Mouse (Mus musculus) retina, adult 2 months (tissue): ENCODE measurements at regions not wholly inside any gene's neighbourhood (a gene's known extent, or its start where the extent isn't known, plus 50 kb on each side); places are given as distances from the start of the nearest gene placed in this dataset.

Experiments used
- DNase-seq: peaks from one replicate; pipeline ENCODE4 v3.0.0-alpha.2; 2012; ENCODE audit warnings: low read depth, low spot score

GRCm38 (mm10) chr2:128473241-128473954 is 117.6 kb upstream of the Spdye4c start:
- DNase-seq, result no peak

- DNase-seq, result no peak
Measured at GRCm38 (mm10) chr2:128473997-128474396, 117.0 kb upstream of the Spdye4c start.

- DNase-seq, result no peak
Measured at GRCm38 (mm10) chr2:128477242-128477641, 113.8 kb upstream of the Spdye4c start.

GRCm38 (mm10) chr2:128491217-128491877 is 99.7 kb upstream of the Spdye4c start:
- no peak for DNase-seq

GRCm38 (mm10) chr2:128493871-128494270 is 97.1 kb upstream of the Spdye4c start:
- no peak for DNase-seq

GRCm38 (mm10) chr2:128497891-128498290 is 93.1 kb upstream of the Spdye4c start:
- DNase-seq, result no peak

GRCm38 (mm10) chr2:128498611-128499010 is 92.4 kb upstream of the Spdye4c start:
- no peak for DNase-seq

GRCm38 (mm10) chr2:128499575-128500184 is 91.3 kb upstream of the Spdye4c start:
- no peak for DNase-seq

- no peak for DNase-seq
Measured at GRCm38 (mm10) chr2:128502676-128503075, 88.3 kb upstream of the Spdye4c start.

- DNase-seq, result no peak
Measured at GRCm38 (mm10) chr2:128503136-128503935, 87.7 kb upstream of the Spdye4c start.

GRCm38 (mm10) chr2:128507591-128508243 is 83.3 kb upstream of the Spdye4c start:
- DNase-seq, result no peak

GRCm38 (mm10) chr2:128508244-128508605 is 82.8 kb upstream of the Spdye4c start:
- DNase-seq, result no peak

GRCm38 (mm10) chr2:128511291-128511690 is 79.7 kb upstream of the Spdye4c start:
- DNase-seq, result no peak

GRCm38 (mm10) chr2:128512852-128513251 is 78.2 kb upstream of the Spdye4c start:
- no peak for DNase-seq

- DNase-seq, result no peak
Measured at GRCm38 (mm10) chr2:128514463-128515290, 76.3 kb upstream of the Spdye4c start.

- no peak for DNase-seq
Measured at GRCm38 (mm10) chr2:128515701-128516100, 75.3 kb upstream of the Spdye4c start.

- no peak for DNase-seq
Measured at GRCm38 (mm10) chr2:128516694-128517093, 74.3 kb upstream of the Spdye4c start.

- no peak for DNase-seq
Measured at GRCm38 (mm10) chr2:128518142-128518541, 72.9 kb upstream of the Spdye4c start.

GRCm38 (mm10) chr2:128521701-128522443 is 69.1 kb upstream of the Spdye4c start:
- no peak for DNase-seq
